Mouse (Mus musculus) ES-E14 (cell line): ENCODE results near the gene Selenbp2.

Experiments used
- HCFC1 ChIP-seq: IDR thresholded peaks from 2 replicates; pipeline ENCODE4 v1.6.1; 2012; ENCODE audit warnings: low read length, inconsistent platforms, borderline replicate concordance; ENCODE audit not compliant: insufficient read depth
- MAFK ChIP-seq: IDR thresholded peaks from 2 replicates; pipeline ENCODE4 v1.6.1; 2014; ENCODE audit warnings: mild to moderate bottlenecking, low read depth, low read length, inconsistent platforms; ENCODE audit not compliant: insufficient read depth
- ZC3H11A ChIP-seq: IDR thresholded peaks from 2 replicates; pipeline ENCODE4 v1.6.1; 2012; ENCODE audit warnings: low read depth, mild to moderate bottlenecking, inconsistent platforms, low read length, borderline replicate concordance
- ZNF384 ChIP-seq: IDR thresholded peaks from 2 replicates; pipeline ENCODE4 v1.6.1; 2012; ENCODE audit warnings: low read depth, low read length, inconsistent platforms

DNA sequence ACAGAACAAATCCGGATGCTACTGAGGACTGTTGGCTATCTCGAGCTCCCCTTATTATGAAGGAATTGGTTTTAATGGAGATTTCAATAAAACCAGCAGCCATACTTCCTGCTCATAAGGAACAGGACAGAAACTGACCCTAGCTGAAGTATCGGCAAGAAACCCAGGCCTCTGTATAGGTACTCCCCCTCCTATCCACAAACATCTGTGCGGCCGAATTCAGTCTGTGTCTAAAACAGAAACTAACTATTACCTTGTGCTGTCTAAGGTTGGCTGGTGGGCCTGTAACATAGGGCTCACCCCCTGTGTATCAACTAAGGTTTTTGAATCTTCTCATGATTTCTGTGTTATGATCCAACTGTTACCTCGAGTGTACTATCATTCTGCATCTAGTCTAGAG, 9.7 kb upstream of the Selenbp2 start:
- no peak for TF ChIP-seq ZC3H11A
- no peak for TF ChIP-seq ZNF384
- TF ChIP-seq MAFK: no peak
- no peak for TF ChIP-seq HCFC1
